Mouse (Mus musculus): ENCODE results near the gene Vsig2. TPM values are rescaled to one million over a fixed set of nuclear protein-coding genes. Genes with fewer than 3 reads are reported as not detected.

The Vsig2 gene
- not detected for polyA plus RNA-seq (2017; shearing (Covaris generic))

GRCm38 (mm10) chr9:37539170-37540025, at the start of gene Vsig2:
Gene Vsig2, plus strand, starts transcription at chr9:37539255.
- no peak for ATAC-seq

- peak; percentile 20 for ATAC-seq
These were observed 49.5 kb upstream of the Vsig2 start for GRCm38 (mm10) chr9:37489446-37490120.

GRCm38 (mm10) chr9:37495761-37496160, 43.3 kb upstream of the Vsig2 start:
- no peak for ATAC-seq

- no peak for ATAC-seq
These were observed 42.7 kb upstream of the Vsig2 start for GRCm38 (mm10) chr9:37496325-37496724.

GRCm38 (mm10) chr9:37500201-37500600, 38.9 kb upstream of the Vsig2 start:
- no peak for ATAC-seq

GRCm38 (mm10) chr9:37501170-37501569, 37.9 kb upstream of the Vsig2 start:
- no peak for ATAC-seq

GRCm38 (mm10) chr9:37504348-37504747, 34.7 kb upstream of the Vsig2 start:
- ATAC-seq: no peak

- no peak for ATAC-seq
These were observed 33.0 kb upstream of the Vsig2 start for GRCm38 (mm10) chr9:37506023-37506422.

GRCm38 (mm10) chr9:37512097-37512496, 27.0 kb upstream of the Vsig2 start:
- ATAC-seq: no peak

- ATAC-seq: no peak
These were observed 24.6 kb upstream of the Vsig2 start for GRCm38 (mm10) chr9:37514456-37514855.

- no peak for ATAC-seq
These were observed 21.6 kb upstream of the Vsig2 start for GRCm38 (mm10) chr9:37517467-37517866.

- no peak for ATAC-seq
These were observed 20.1 kb upstream of the Vsig2 start for GRCm38 (mm10) chr9:37518991-37519390.

GRCm38 (mm10) chr9:37519995-37520394, 19.1 kb upstream of the Vsig2 start:
- no peak for ATAC-seq

GRCm38 (mm10) chr9:37525461-37525860, 13.6 kb upstream of the Vsig2 start:
- no peak for ATAC-seq

GRCm38 (mm10) chr9:37526443-37527395, 12.3 kb upstream of the Vsig2 start:
- no peak for ATAC-seq

GRCm38 (mm10) chr9:37527396-37528224, 11.4 kb upstream of the Vsig2 start, which contains the start of gene Esam:
Gene Esam, plus strand, starts transcription at chr9:37528078.
- no peak for ATAC-seq

GRCm38 (mm10) chr9:37528225-37528970, 10.7 kb upstream of the Vsig2 start:
- no peak for ATAC-seq

GRCm38 (mm10) chr9:37530031-37530887, 8.8 kb upstream of the Vsig2 start:
- ATAC-seq: no peak

- no peak for ATAC-seq
These were observed 8.0 kb upstream of the Vsig2 start for GRCm38 (mm10) chr9:37530888-37531705.
